Mouse (Mus musculus): ENCODE measurements around the gene Nxpe3. TPM values are rescaled to one million over a fixed set of nuclear protein-coding genes. Genes with fewer than 3 reads are reported as not detected.
"Not testable (repeated sequence)": the region's sequence is repeated elsewhere in the genome, so short reads cannot be mapped to it uniquely, and the experiment has no call there.

Gene Nxpe3
- polyA plus RNA-seq, 1 experiment from 2014 or later = 0.70 TPM

- H3K4me1 ChIP-seq (ENCODE audit: control insufficient read depth, insufficient read depth, low read length) = no peaks in the 10 kb centered on the region
- H3K9ac ChIP-seq (ENCODE audit: low read depth, low read length) = no peak overlapping the region
- DNase-seq (ENCODE audit: low spot score) = no peak
- no peak overlapping the region for H3K4me2 ChIP-seq (ENCODE audit: low read depth, low read length)
- no peaks in the 10 kb centered on the region for H3K36me3 ChIP-seq (ENCODE audit: control insufficient read depth, insufficient read depth, low read length)
- H3K4me3 ChIP-seq (ENCODE audit: low read depth, low read length) = no peak overlapping the region
- 71% methylated on average over 6 of the region's 6 CpGs for WGBS
- no peaks in the 10 kb centered on the region for H3K27me3 ChIP-seq (replicated peaks; ENCODE audit: control insufficient read depth, insufficient read depth, low read length)
- no peak for ATAC-seq (ENCODE audit: low read depth)
- no peak overlapping the region for H3K27ac ChIP-seq (replicated peaks; ENCODE audit: low read depth, low read length)
- no peaks in the 10 kb centered on the region for H3K9me3 ChIP-seq (ENCODE audit: control insufficient read depth, low read length)
Measured at GRCm38 (mm10) chr16:55876025-55876424, 19.1 kb downstream of the Nxpe3 start.

GRCm38 (mm10) chr16:55863832-55864231, 31.3 kb downstream of the Nxpe3 start:
- ATAC-seq (ENCODE audit: low read depth) (no peak), DNase-seq (ENCODE audit: low spot score) (no peak)
- Histone ChIP-seq H3K4me1 (ENCODE audit: control insufficient read depth, insufficient read depth, low read length) (no peaks in the 10 kb centered on the region), H3K27ac (replicated peaks; ENCODE audit: low read depth, low read length) (no peak overlapping the region), H3K4me2 (ENCODE audit: low read depth, low read length) (no peak overlapping the region), H3K9me3 (ENCODE audit: control insufficient read depth, low read length) (no peaks in the 10 kb centered on the region), H3K27me3 (replicated peaks; ENCODE audit: control insufficient read depth, insufficient read depth, low read length) (no peaks in the 10 kb centered on the region), H3K36me3 (ENCODE audit: control insufficient read depth, insufficient read depth, low read length) (no peaks in the 10 kb centered on the region), H3K4me3 (ENCODE audit: low read depth, low read length) (no peak overlapping the region), H3K9ac (ENCODE audit: low read depth, low read length) (no peak overlapping the region)
- WGBS = 58% methylated on average over 4 of the region's 4 CpGs

- DNase-seq (ENCODE audit: low spot score) (peak; percentile 77), ATAC-seq (ENCODE audit: low read depth) (no peak)
- Histone ChIP-seq H3K27me3 (replicated peaks; ENCODE audit: control insufficient read depth, insufficient read depth, low read length) (no peaks in the 10 kb centered on the region), H3K9ac (ENCODE audit: low read depth, low read length) (no peak overlapping the region), H3K4me3 (ENCODE audit: low read depth, low read length) (no peak overlapping the region), H3K27ac (replicated peaks; ENCODE audit: low read depth, low read length) (no peak overlapping the region), H3K4me1 (ENCODE audit: control insufficient read depth, insufficient read depth, low read length) (no peaks in the 10 kb centered on the region), H3K36me3 (ENCODE audit: control insufficient read depth, insufficient read depth, low read length) (no peaks in the 10 kb centered on the region), H3K4me2 (ENCODE audit: low read depth, low read length) (no peak overlapping the region), H3K9me3 (ENCODE audit: control insufficient read depth, low read length) (no peaks in the 10 kb centered on the region)
- 23% methylated on average over 7 of the region's 7 CpGs for WGBS
Measured at GRCm38 (mm10) chr16:55863149-55863815, 31.8 kb downstream of the Nxpe3 start.

- Histone ChIP-seq H3K4me3 (ENCODE audit: low read depth, low read length) (no peak overlapping the region), H3K4me2 (ENCODE audit: low read depth, low read length) (no peak overlapping the region), H3K36me3 (ENCODE audit: control insufficient read depth, insufficient read depth, low read length) (no peaks in the 10 kb centered on the region), H3K27me3 (replicated peaks; ENCODE audit: control insufficient read depth, insufficient read depth, low read length) (no peaks in the 10 kb centered on the region), H3K9ac (ENCODE audit: low read depth, low read length) (no peak overlapping the region), H3K9me3 (ENCODE audit: control insufficient read depth, low read length) (no peaks in the 10 kb centered on the region), H3K4me1 (ENCODE audit: control insufficient read depth, insufficient read depth, low read length) (no peaks in the 10 kb centered on the region), H3K27ac (replicated peaks; ENCODE audit: low read depth, low read length) (no peak overlapping the region)
- ATAC-seq (ENCODE audit: low read depth) = no peak
- 74% methylated on average over 3 of the region's 3 CpGs for WGBS
- DNase-seq (ENCODE audit: low spot score) = no peak
Measured at GRCm38 (mm10) chr16:55861104-55861503, 34.0 kb downstream of the Nxpe3 start.

GRCm38 (mm10) chr16:55859421-55859820, 35.7 kb downstream of the Nxpe3 start:
- not testable (repeated sequence) for H3K27me3 ChIP-seq (replicated peaks; ENCODE audit: control insufficient read depth, insufficient read depth, low read length); H3K4me1 ChIP-seq (ENCODE audit: control insufficient read depth, insufficient read depth, low read length); H3K9me3 ChIP-seq (ENCODE audit: control insufficient read depth, low read length); H3K4me3 ChIP-seq (ENCODE audit: low read depth, low read length); ATAC-seq (ENCODE audit: low read depth); H3K9ac ChIP-seq (ENCODE audit: low read depth, low read length); H3K36me3 ChIP-seq (ENCODE audit: control insufficient read depth, insufficient read depth, low read length); H3K4me2 ChIP-seq (ENCODE audit: low read depth, low read length); H3K27ac ChIP-seq (replicated peaks; ENCODE audit: low read depth, low read length); DNase-seq (ENCODE audit: low spot score)
- WGBS = 97% methylated on average over 4 of the region's 4 CpGs

- WGBS = 64% methylated on average over 6 of the region's 6 CpGs
- H3K9ac ChIP-seq (ENCODE audit: low read depth, low read length) = no peak overlapping the region
- H3K4me3 ChIP-seq (ENCODE audit: low read depth, low read length) = no peak overlapping the region
- H3K9me3 ChIP-seq (ENCODE audit: control insufficient read depth, low read length) = no peaks in the 10 kb centered on the region
- DNase-seq (ENCODE audit: low spot score) (peak; percentile 56), ATAC-seq (ENCODE audit: low read depth) (0 out of 2 replicates have a peak, but pooled peaks have one; percentile 30)
- H3K36me3 ChIP-seq (ENCODE audit: control insufficient read depth, insufficient read depth, low read length) = no peaks in the 10 kb centered on the region
- no peak overlapping the region for H3K4me2 ChIP-seq (ENCODE audit: low read depth, low read length)
- H3K4me1 ChIP-seq (ENCODE audit: control insufficient read depth, insufficient read depth, low read length) = no peaks in the 10 kb centered on the region
- H3K27me3 ChIP-seq (replicated peaks; ENCODE audit: control insufficient read depth, insufficient read depth, low read length) = no peaks in the 10 kb centered on the region
- H3K27ac ChIP-seq (replicated peaks; ENCODE audit: low read depth, low read length) = no peak overlapping the region
Measured at GRCm38 (mm10) chr16:55858465-55858864, 36.6 kb downstream of the Nxpe3 start.

- Histone ChIP-seq H3K9ac (ENCODE audit: low read depth, low read length) (no peak overlapping the region), H3K36me3 (ENCODE audit: control insufficient read depth, insufficient read depth, low read length) (no peaks in the 10 kb centered on the region), H3K27ac (replicated peaks; ENCODE audit: low read depth, low read length) (no peak overlapping the region), H3K9me3 (ENCODE audit: control insufficient read depth, low read length) (no peaks in the 10 kb centered on the region), H3K4me1 (ENCODE audit: control insufficient read depth, insufficient read depth, low read length) (no peaks in the 10 kb centered on the region), H3K4me2 (ENCODE audit: low read depth, low read length) (no peak overlapping the region), H3K4me3 (ENCODE audit: low read depth, low read length) (no peak overlapping the region), H3K27me3 (replicated peaks; ENCODE audit: control insufficient read depth, insufficient read depth, low read length) (no peaks in the 10 kb centered on the region)
- peak; percentile 93 for DNase-seq (ENCODE audit: low spot score)
- ATAC-seq (ENCODE audit: low read depth) = peak; percentile 65
- WGBS = 55% methylated on average over 19 of the region's 19 CpGs
Measured at GRCm38 (mm10) chr16:55852943-55853727, 42.0 kb downstream of the Nxpe3 start.

GRCm38 (mm10) chr16:55852515-55852914, 42.6 kb downstream of the Nxpe3 start:
- Histone ChIP-seq H3K4me2 (ENCODE audit: low read depth, low read length) (no peak overlapping the region), H3K4me1 (ENCODE audit: control insufficient read depth, insufficient read depth, low read length) (no peaks in the 10 kb centered on the region), H3K36me3 (ENCODE audit: control insufficient read depth, insufficient read depth, low read length) (no peaks in the 10 kb centered on the region), H3K27me3 (replicated peaks; ENCODE audit: control insufficient read depth, insufficient read depth, low read length) (no peaks in the 10 kb centered on the region), H3K27ac (replicated peaks; ENCODE audit: low read depth, low read length) (no peak overlapping the region), H3K4me3 (ENCODE audit: low read depth, low read length) (no peak overlapping the region), H3K9me3 (ENCODE audit: control insufficient read depth, low read length) (no peaks in the 10 kb centered on the region), H3K9ac (ENCODE audit: low read depth, low read length) (no peak overlapping the region)
- DNase-seq (ENCODE audit: low spot score) (peak; percentile 10), ATAC-seq (ENCODE audit: low read depth) (no peak; the same call in 1 of the 2 replicates)
- 15% methylated on average over 3 of the region's 4 CpGs for WGBS

All from embryonic facial prominence, embryonic 14.5 days (tissue).